Mouse (Mus musculus) intestine, embryonic 14.5 days (tissue): ENCODE results near the gene Lpin1. TPM values are rescaled to one million over a fixed set of nuclear protein-coding genes. Genes with fewer than 3 reads are reported as not detected.
A peak's percentile ranks its signal among the peaks of the same experiment; 100 is the strongest.

Source experiments
- ATAC-seq: fragments of 200-750 bp; cut with Nextera tagmentation; replicated peaks from 2 replicates; pipeline ENCODE4 v1.8.0; 2017; ENCODE audit warnings: low read depth, moderate number of reproducible peaks, moderate TSS enrichment, moderate library complexity; ENCODE audit not compliant: low FRiP score, low TSS enrichment
- DNase-seq: peaks from one replicate; pipeline ENCODE4 v3.0.0-alpha.2; 2018; ENCODE audit warnings: low spot score
- H3K27ac ChIP-seq: fragments of 300-500 bp; sonication (generic); 2 replicates; pipeline ENCODE4 v1.5.1; 2014; ENCODE audit warnings: low read depth, mild to moderate bottlenecking, control low read depth
- H3K27me3 ChIP-seq: fragments of 300-500 bp; sonication (generic); replicated peaks from 2 replicates; pipeline ENCODE4 v1.6.1; 2014; ENCODE audit warnings: low read length, control low read depth; ENCODE audit not compliant: control insufficient read depth, insufficient read depth
- H3K36me3 ChIP-seq: fragments of 300-500 bp; sonication (generic); 2 replicates; pipeline ENCODE4 v1.6.1; 2014; ENCODE audit warnings: low read length, control low read depth; ENCODE audit not compliant: control insufficient read depth, insufficient read depth
- H3K4me1 ChIP-seq: fragments of 300-500 bp; sonication (generic); replicated peaks from 2 replicates; pipeline ENCODE4 v1.6.1; 2014; ENCODE audit warnings: low read length, control low read depth, mixed read lengths; ENCODE audit not compliant: control insufficient read depth, insufficient read depth
- H3K4me2 ChIP-seq: fragments of 300-500 bp; sonication (generic); 2 replicates; pipeline ENCODE4 v1.6.1; 2014; ENCODE audit warnings: low read length
- H3K4me3 ChIP-seq: fragments of 300-500 bp; sonication (generic); 2 replicates; pipeline ENCODE4 v1.5.1; 2014; ENCODE audit warnings: low read depth, low read length, control low read depth, mixed read lengths
- H3K9ac ChIP-seq: fragments of 300-500 bp; sonication (generic); 2 replicates; pipeline ENCODE4 v1.6.1; 2014; ENCODE audit warnings: mild to moderate bottlenecking, low read length
- H3K9me3 ChIP-seq: fragments of 300-500 bp; sonication (generic); 2 replicates; pipeline ENCODE4 v1.6.1; 2016; ENCODE audit warnings: low read length, control low read depth; ENCODE audit not compliant: control insufficient read depth
- WGBS: fragments of 180-500 bp; shearing (Covaris S2); extraction: QIAGEN DNeasy Blood & Tissue Kit; methylation state at CpG from one replicate; pipeline ENCODE4 v1.1.7; 2014; 5-methylcytosine and 5-hydroxymethylcytosine counted together
- polyA plus RNA-seq: library from polyadenylated mRNA; unstranded; fragments of >200 nt; fragmentation: Nextera tagmentation; extraction: Ambion mirVana; gene quantifications from 2 replicates; pipeline ENCODE4 v1.2.1, GENCODE M21; 2014

Gene Lpin1
- polyA plus RNA-seq, 1 experiment from 2014 or later, result 8.4 TPM

- Histone ChIP-seq H3K36me3 (no peaks in the 10 kb centered on the region), H3K27me3 (no peaks in the 10 kb centered on the region), H3K4me1 (no peaks in the 10 kb centered on the region), H3K4me2 (no peak overlapping the region), H3K9ac (no peak overlapping the region), H3K9me3 (no peaks in the 10 kb centered on the region), H3K4me3 (no peak overlapping the region), H3K27ac (no peak overlapping the region)
- 34% methylated on average over 1 of the region's 1 CpGs for WGBS
- ATAC-seq (no peak), DNase-seq (no peak)
Measured at GRCm38 (mm10) chr12:16600374-16600773, 10.4 kb downstream of the Lpin1 start.

- DNase-seq, result no peak
- H3K4me3 ChIP-seq, result no peak overlapping the region
- H3K9ac ChIP-seq, result no peak overlapping the region
- H3K36me3 ChIP-seq, result no peaks in the 10 kb centered on the region
- no peak overlapping the region for H3K27ac ChIP-seq
- H3K27me3 ChIP-seq, result no peaks in the 10 kb centered on the region
- H3K4me2 ChIP-seq, result no peak overlapping the region
- H3K9me3 ChIP-seq, result no peaks in the 10 kb centered on the region
- H3K4me1 ChIP-seq, result no peaks in the 10 kb centered on the region
- WGBS, result 76% methylated on average over 3 of the region's 3 CpGs
- ATAC-seq, result no peak
Measured at GRCm38 (mm10) chr12:16599359-16599758, 11.4 kb downstream of the Lpin1 start.

- no peak for DNase-seq
- Histone ChIP-seq H3K9me3 (no peaks in the 10 kb centered on the region), H3K4me1 (peaks cover 14% of the 10 kb centered on the region), H3K36me3 (no peaks in the 10 kb centered on the region), H3K27ac (no peak overlapping the region), H3K9ac (no peak overlapping the region), H3K4me2 (no peak overlapping the region), H3K27me3 (no peaks in the 10 kb centered on the region), H3K4me3 (no peak overlapping the region)
- WGBS, result 88% methylated on average over 7 of the region's 7 CpGs
- no peak for ATAC-seq
Measured at GRCm38 (mm10) chr12:16593761-16594160, 17.0 kb downstream of the Lpin1 start.

- Histone ChIP-seq H3K27ac (no peak overlapping the region), H3K4me3 (no peak overlapping the region), H3K9me3 (no peaks in the 10 kb centered on the region), H3K9ac (no peak overlapping the region), H3K27me3 (no peaks in the 10 kb centered on the region), H3K4me1 (peaks cover 14% of the 10 kb centered on the region), H3K36me3 (no peaks in the 10 kb centered on the region), H3K4me2 (no peak overlapping the region)
- DNase-seq (no peak), ATAC-seq (no peak)
- WGBS, result 80% methylated on average over 7 of the region's 7 CpGs
Measured at GRCm38 (mm10) chr12:16593014-16593413, 17.8 kb downstream of the Lpin1 start.

- WGBS, result 68% methylated on average over 5 of the region's 5 CpGs
- Histone ChIP-seq H3K27ac (no peak overlapping the region), H3K27me3 (no peaks in the 10 kb centered on the region), H3K9me3 (no peaks in the 10 kb centered on the region), H3K4me1 (peaks cover 14% of the 10 kb centered on the region), H3K36me3 (no peaks in the 10 kb centered on the region), H3K4me2 (no peak overlapping the region), H3K9ac (no peak overlapping the region), H3K4me3 (no peak overlapping the region)
- ATAC-seq (no peak), DNase-seq (no peak)
Measured at GRCm38 (mm10) chr12:16592451-16592850, 18.3 kb downstream of the Lpin1 start.

GRCm38 (mm10) chr12:16591453-16592200 lies 19.1 kb downstream of the Lpin1 start:
- ATAC-seq (peak; percentile 94), DNase-seq (peak; percentile 90)
- Histone ChIP-seq H3K9me3 (no peaks in the 10 kb centered on the region), H3K27ac (peak overlapping the region; percentile 71), H3K4me3 (peak overlapping the region; percentile 23), H3K36me3 (no peaks in the 10 kb centered on the region), H3K27me3 (no peaks in the 10 kb centered on the region), H3K4me1 (peaks cover 14% of the 10 kb centered on the region), H3K9ac (0 out of 2 replicates have a peak overlapping the region, but pooled peaks have one; percentile 13), H3K4me2 (peak overlapping the region; percentile 51)
- 11% methylated on average over 15 of the region's 15 CpGs for WGBS

- no peak overlapping the region for H3K9ac ChIP-seq
- H3K4me1 ChIP-seq, result peaks cover 14% of the 10 kb centered on the region
- H3K9me3 ChIP-seq, result no peaks in the 10 kb centered on the region
- H3K36me3 ChIP-seq, result no peaks in the 10 kb centered on the region
- 8% methylated on average over 4 of the region's 4 CpGs for WGBS
- peak overlapping the region; percentile 86 for H3K4me2 ChIP-seq
- DNase-seq (peak; percentile 70), ATAC-seq (no peak)
- H3K27ac ChIP-seq, result no peak overlapping the region
- no peak overlapping the region; the same call in 1 of the 2 replicates for H3K4me3 ChIP-seq
- no peaks in the 10 kb centered on the region for H3K27me3 ChIP-seq
Measured at GRCm38 (mm10) chr12:16589966-16590365, 20.8 kb downstream of the Lpin1 start.

GRCm38 (mm10) chr12:16589204-16589949 lies 21.4 kb downstream of the Lpin1 start:
- peaks cover 15% of the 10 kb centered on the region for H3K4me1 ChIP-seq
- H3K36me3 ChIP-seq, result no peaks in the 10 kb centered on the region
- H3K9me3 ChIP-seq, result no peaks in the 10 kb centered on the region
- H3K4me3 ChIP-seq, result peak overlapping the region; percentile 88
- H3K9ac ChIP-seq, result peak overlapping the region; percentile 75
- H3K27me3 ChIP-seq, result no peaks in the 10 kb centered on the region
- H3K4me2 ChIP-seq, result peak overlapping the region; percentile 86
- peak overlapping the region; percentile 57 for H3K27ac ChIP-seq
- peak; percentile 97 for DNase-seq
- peak; percentile 85 for ATAC-seq
- WGBS, result under 1% methylated on average over 32 of the region's 36 CpGs
